Mouse (Mus musculus) thymus, adult 2 months (tissue): Measurements from ENCODE around the gene Kif6.

Experiments
- CTCF ChIP-seq: fragments of 200-500 bp; IDR thresholded peaks from 2 replicates; pipeline ENCODE4 v1.5.1; 2012; ENCODE audit warnings: mild to moderate bottlenecking, control low read depth, low read length, moderate library complexity, borderline replicate concordance; ENCODE audit not compliant: control insufficient read depth, poor library complexity, insufficient read depth; ENCODE audit errors: extremely low read depth
- POLR2A ChIP-seq: fragments of 200-500 bp; IDR thresholded peaks from 2 replicates; pipeline ENCODE4 v1.6.1; 2012; ENCODE audit warnings: mild to moderate bottlenecking, low read length, control low read depth, moderate library complexity; ENCODE audit not compliant: control insufficient read depth, poor library complexity, insufficient read depth; ENCODE audit errors: extremely low read depth

- no peak for TF ChIP-seq POLR2A
- no peak for TF ChIP-seq CTCF
Observed at GRCm38 (mm10) chr17:49691455-49691805, 76.5 kb downstream of the Kif6 start.
